Mouse (Mus musculus) ES-CJ7 (cell line): ENCODE results near the gene Creld1.
A peak's percentile ranks its signal among the peaks of the same experiment; 100 is the strongest.

Experiments used
- DNase-seq: peaks from one replicate; pipeline ENCODE4 v3.0.0; 2011; ENCODE audit warnings: low read depth, low spot score

Creld1 gene

GRCm38 (mm10) chr6:113483100-113483615, at the start of gene Creld1:
Gene Creld1, plus strand, starts transcription at chr6:113483297.
- peak; percentile 100 for DNase-seq

- no peak for DNase-seq
Observed at GRCm38 (mm10) chr6:113433661-113434060, 49.4 kb upstream of the Creld1 start.

GRCm38 (mm10) chr6:113434691-113435090, 48.4 kb upstream of the Creld1 start:
- no peak for DNase-seq

GRCm38 (mm10) chr6:113435664-113436205, 47.4 kb upstream of the Creld1 start, which contains the start of gene Cidec:
Gene Cidec, minus strand, starts transcription at chr6:113435760.
- DNase-seq, result no peak

- no peak for DNase-seq
Observed at GRCm38 (mm10) chr6:113437135-113437534, 46.0 kb upstream of the Creld1 start.

GRCm38 (mm10) chr6:113438721-113439430, 44.2 kb upstream of the Creld1 start:
- DNase-seq, result peak; percentile 34

GRCm38 (mm10) chr6:113440686-113441085, 42.4 kb upstream of the Creld1 start:
- no peak for DNase-seq

- DNase-seq, result peak; percentile 93
Observed at GRCm38 (mm10) chr6:113441147-113441680, 41.9 kb upstream of the Creld1 start.

- DNase-seq, result no peak
Observed at GRCm38 (mm10) chr6:113442087-113442441, 41.0 kb upstream of the Creld1 start.

- DNase-seq, result peak; percentile 97
Observed at GRCm38 (mm10) chr6:113442442-113443090, 40.5 kb upstream of the Creld1 start, which contains the start of gene Jagn1. Gene Jagn1, plus strand, starts transcription at chr6:113442569.

GRCm38 (mm10) chr6:113443091-113443490, 40.0 kb upstream of the Creld1 start:
- peak; percentile 87 for DNase-seq

- DNase-seq, result no peak
Observed at GRCm38 (mm10) chr6:113444207-113444965, 38.7 kb upstream of the Creld1 start.

GRCm38 (mm10) chr6:113447639-113448038, 35.5 kb upstream of the Creld1 start:
- no peak for DNase-seq

- no peak for DNase-seq
Observed at GRCm38 (mm10) chr6:113451839-113452238, 31.3 kb upstream of the Creld1 start.

GRCm38 (mm10) chr6:113455007-113455406, 28.1 kb upstream of the Creld1 start:
- no peak for DNase-seq

- DNase-seq, result no peak
Observed at GRCm38 (mm10) chr6:113457952-113458534, 25.1 kb upstream of the Creld1 start, which contains the start of gene Il17re. Gene Il17re, plus strand, starts transcription at chr6:113458484.

- DNase-seq, result no peak
Observed at GRCm38 (mm10) chr6:113458635-113459034, 24.5 kb upstream of the Creld1 start.

- DNase-seq, result peak; percentile 56
Observed at GRCm38 (mm10) chr6:113464040-113464439, 19.1 kb upstream of the Creld1 start.

GRCm38 (mm10) chr6:113465602-113466001, 17.5 kb upstream of the Creld1 start:
- DNase-seq, result no peak

GRCm38 (mm10) chr6:113468512-113468911, 14.6 kb upstream of the Creld1 start:
- no peak for DNase-seq

- peak; percentile 89 for DNase-seq
Observed at GRCm38 (mm10) chr6:113469021-113469420, 14.1 kb upstream of the Creld1 start.
